Mouse (Mus musculus): ENCODE measurements around the gene Ppp3cb. TPM values are rescaled to one million over a fixed set of nuclear protein-coding genes. Genes with fewer than 3 reads are reported as not detected.

Ppp3cb gene
- polyA plus RNA-seq, 1 experiment = 10.0 TPM

DNA sequence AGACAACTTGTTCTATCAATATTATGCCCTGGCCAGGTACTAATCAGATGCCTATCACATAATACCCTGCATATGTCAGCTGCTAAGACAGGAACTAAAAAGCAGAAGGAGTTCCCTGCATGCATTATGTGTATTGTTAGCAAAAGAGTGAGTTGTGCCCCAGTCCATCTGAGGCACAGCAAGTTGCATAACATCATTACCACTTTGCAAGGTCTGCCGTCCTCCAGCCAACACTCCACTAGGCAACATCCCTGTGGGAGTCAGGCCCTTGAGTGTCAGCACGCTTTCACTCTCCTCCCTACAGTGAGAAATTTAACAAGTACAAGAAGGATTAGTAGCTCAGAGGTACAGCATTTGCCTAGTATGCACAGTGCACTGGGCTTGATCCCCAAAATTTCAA lies 37.9 kb downstream of the Ppp3cb start:
- Histone ChIP-seq H3K4me3 (ENCODE audit: control insufficient read depth, low read depth, low read length) (no peak overlapping the region), H3K27ac (ENCODE audit: control insufficient read depth, insufficient read depth, low read depth, low read length) (no peak overlapping the region), H3K27me3 (ENCODE audit: control insufficient read depth, insufficient read depth, low read length) (no peaks in the 10 kb centered on the region), H3K4me1 (ENCODE audit: control insufficient read depth, insufficient read depth, low read length) (no peaks in the 10 kb centered on the region), H3K36me3 (ENCODE audit: control insufficient read depth, insufficient read depth, low read length) (no peaks in the 10 kb centered on the region; the same call in 1 of the 2 replicates)
- TF ChIP-seq CTCF (IDR thresholded peaks at IDR 0.05; ENCODE audit: control insufficient read depth, insufficient read depth, insufficient replicate concordance, low read depth, low read length) (no peak), POLR2A (IDR thresholded peaks at IDR 0.05; ENCODE audit: control insufficient read depth, low read depth, low read length) (no peak)

DNA sequence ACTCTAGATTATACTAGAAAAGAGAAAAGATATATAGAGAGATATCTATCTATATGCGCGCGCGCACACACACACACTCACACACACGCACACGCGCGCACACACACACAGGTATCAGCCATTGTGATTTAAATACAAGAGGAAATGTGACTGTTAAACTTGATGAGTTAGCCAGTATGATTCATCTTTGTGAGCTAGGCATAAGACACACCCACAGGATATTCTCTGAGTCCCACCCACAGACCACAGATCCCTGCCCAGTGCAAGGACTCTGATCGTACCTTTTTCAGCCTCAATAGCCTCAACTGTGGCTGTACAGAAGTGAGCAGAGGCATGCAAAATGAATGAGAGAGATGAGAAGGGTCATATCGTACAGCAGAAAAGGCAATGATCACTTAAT lies 43.4 kb downstream of the Ppp3cb start:
- no peaks in the 10 kb centered on the region for H3K27me3 ChIP-seq (ENCODE audit: control insufficient read depth, insufficient read depth, low read length)
- no peak overlapping the region for H3K27ac ChIP-seq (ENCODE audit: control insufficient read depth, insufficient read depth, low read depth, low read length)
- no peak overlapping the region for H3K4me3 ChIP-seq (ENCODE audit: control insufficient read depth, low read depth, low read length)
- H3K4me1 ChIP-seq (ENCODE audit: control insufficient read depth, insufficient read depth, low read length) = no peaks in the 10 kb centered on the region
- H3K36me3 ChIP-seq (ENCODE audit: control insufficient read depth, insufficient read depth, low read length) = peaks cover 4% of the 10 kb centered on the region
- TF ChIP-seq CTCF (IDR thresholded peaks at IDR 0.05; ENCODE audit: control insufficient read depth, insufficient read depth, insufficient replicate concordance, low read depth, low read length) (no peak), POLR2A (IDR thresholded peaks at IDR 0.05; ENCODE audit: control insufficient read depth, low read depth, low read length) (no peak)

DNA sequence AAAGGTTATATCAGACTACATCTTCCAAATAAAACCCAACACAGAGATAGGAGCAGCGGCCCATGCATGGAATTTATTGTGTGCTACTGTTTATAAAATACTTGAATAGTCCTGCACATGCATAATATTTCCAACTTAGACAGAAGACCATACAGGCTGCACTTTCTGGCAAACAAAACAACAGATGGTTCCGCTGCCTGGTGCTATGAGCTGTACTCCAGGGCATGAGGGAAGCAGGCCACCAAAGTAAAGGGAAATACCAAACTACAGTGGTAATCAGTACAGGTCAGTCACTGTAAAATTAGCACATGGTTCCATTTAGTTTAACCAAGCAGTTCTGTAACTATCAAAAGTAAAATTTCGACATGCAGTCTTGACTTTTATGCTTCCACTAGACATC lies 46.4 kb downstream of the Ppp3cb start:
- TF ChIP-seq POLR2A (IDR thresholded peaks at IDR 0.05; ENCODE audit: control insufficient read depth, low read depth, low read length) = no peak
- no peak for TF ChIP-seq CTCF (IDR thresholded peaks at IDR 0.05; ENCODE audit: control insufficient read depth, insufficient read depth, insufficient replicate concordance, low read depth, low read length)
- Histone ChIP-seq H3K27ac (ENCODE audit: control insufficient read depth, insufficient read depth, low read depth, low read length) (no peak overlapping the region), H3K4me3 (ENCODE audit: control insufficient read depth, low read depth, low read length) (no peak overlapping the region), H3K4me1 (ENCODE audit: control insufficient read depth, insufficient read depth, low read length) (no peaks in the 10 kb centered on the region), H3K27me3 (ENCODE audit: control insufficient read depth, insufficient read depth, low read length) (no peaks in the 10 kb centered on the region), H3K36me3 (ENCODE audit: control insufficient read depth, insufficient read depth, low read length) (peaks cover 4% of the 10 kb centered on the region)

GRCm38 (mm10) chr14:20496603-20497002 lies 49.8 kb downstream of the Ppp3cb start, which contains the start of gene Mss51:
Mss51 (minus strand) TSS chr14:20496901.
- Histone ChIP-seq H3K4me3 (ENCODE audit: control insufficient read depth, low read depth, low read length) (no peak within 1 kb of the TSS), H3K36me3 (ENCODE audit: control insufficient read depth, insufficient read depth, low read length) (peaks cover 4% of the 10 kb centered on the region), H3K27me3 (ENCODE audit: control insufficient read depth, insufficient read depth, low read length) (no peaks in the 10 kb centered on the region), H3K4me1 (ENCODE audit: control insufficient read depth, insufficient read depth, low read length) (no peaks in the 10 kb centered on the region), H3K27ac (ENCODE audit: control insufficient read depth, insufficient read depth, low read depth, low read length) (no peak within 1 kb of the TSS)
- TF ChIP-seq CTCF (IDR thresholded peaks at IDR 0.05; ENCODE audit: control insufficient read depth, insufficient read depth, insufficient replicate concordance, low read depth, low read length) (no peak), POLR2A (IDR thresholded peaks at IDR 0.05; ENCODE audit: control insufficient read depth, low read depth, low read length) (no peak)

- Histone ChIP-seq H3K4me1 (ENCODE audit: control insufficient read depth, insufficient read depth, low read length) (no peaks in the 10 kb centered on the region), H3K27ac (ENCODE audit: control insufficient read depth, insufficient read depth, low read depth, low read length) (no peak overlapping the region), H3K4me3 (ENCODE audit: control insufficient read depth, low read depth, low read length) (no peak overlapping the region), H3K36me3 (ENCODE audit: control insufficient read depth, insufficient read depth, low read length) (peaks cover 1% of the 10 kb centered on the region; the same call in 1 of the 2 replicates), H3K27me3 (ENCODE audit: control insufficient read depth, insufficient read depth, low read length) (no peaks in the 10 kb centered on the region)
- TF ChIP-seq POLR2A (IDR thresholded peaks at IDR 0.05; ENCODE audit: control insufficient read depth, low read depth, low read length) (no peak), CTCF (IDR thresholded peaks at IDR 0.05; ENCODE audit: control insufficient read depth, insufficient read depth, insufficient replicate concordance, low read depth, low read length) (no peak)
Measured at GRCm38 (mm10) chr14:20486031-20486430, 60.3 kb downstream of the Ppp3cb start.

DNA sequence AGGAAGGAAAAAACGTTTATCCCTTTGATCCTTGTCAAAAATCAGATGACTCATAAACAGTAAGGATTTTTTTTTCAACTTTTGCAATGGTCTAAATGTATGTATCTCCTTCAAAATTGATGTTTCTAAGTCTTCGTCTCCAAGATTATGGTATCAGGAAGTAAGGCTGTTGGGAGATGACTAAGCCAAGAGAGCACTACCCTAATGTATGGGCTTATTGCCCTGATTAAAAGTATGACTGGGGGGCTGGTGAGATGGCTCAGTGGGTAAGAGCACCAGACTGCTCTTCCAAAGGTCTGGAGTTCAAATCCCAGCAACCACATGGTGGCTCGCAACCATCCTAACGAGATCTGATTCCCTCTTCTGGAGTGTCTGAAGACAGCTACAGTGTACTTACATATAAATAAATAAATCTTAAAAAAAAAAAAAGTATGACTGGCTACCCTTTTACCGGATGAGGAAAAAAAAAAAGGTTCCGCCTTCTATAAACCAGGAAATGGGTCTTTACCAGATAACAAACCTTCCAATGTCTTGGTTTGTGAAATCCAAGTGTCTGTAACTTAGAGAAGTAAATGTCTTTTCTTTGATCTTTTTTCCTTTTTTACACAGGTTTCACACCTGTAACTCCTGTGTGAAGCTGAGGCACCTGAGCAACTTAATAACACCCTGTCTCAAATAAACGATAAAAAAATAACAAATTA lies 64.2 kb downstream of the Ppp3cb start:
- H3K27me3 ChIP-seq (ENCODE audit: control insufficient read depth, insufficient read depth, low read length) = no peaks in the 10 kb centered on the region
- H3K4me3 ChIP-seq (ENCODE audit: control insufficient read depth, low read depth, low read length) = no peak overlapping the region
- no peak for TF ChIP-seq POLR2A (IDR thresholded peaks at IDR 0.05; ENCODE audit: control insufficient read depth, low read depth, low read length)
- no peak for TF ChIP-seq CTCF (IDR thresholded peaks at IDR 0.05; ENCODE audit: control insufficient read depth, insufficient read depth, insufficient replicate concordance, low read depth, low read length)
- H3K36me3 ChIP-seq (ENCODE audit: control insufficient read depth, insufficient read depth, low read length) = peaks cover 1% of the 10 kb centered on the region; the same call in 1 of the 2 replicates
- no peak overlapping the region for H3K27ac ChIP-seq (ENCODE audit: control insufficient read depth, insufficient read depth, low read depth, low read length)
- H3K4me1 ChIP-seq (ENCODE audit: control insufficient read depth, insufficient read depth, low read length) = peaks cover 5% of the 10 kb centered on the region

- H3K4me1 ChIP-seq (ENCODE audit: control insufficient read depth, insufficient read depth, low read length) = peaks cover 5% of the 10 kb centered on the region
- H3K27ac ChIP-seq (ENCODE audit: control insufficient read depth, insufficient read depth, low read depth, low read length) = no peak overlapping the region
- TF ChIP-seq CTCF (IDR thresholded peaks at IDR 0.05; ENCODE audit: control insufficient read depth, insufficient read depth, insufficient replicate concordance, low read depth, low read length) = no peak
- TF ChIP-seq POLR2A (IDR thresholded peaks at IDR 0.05; ENCODE audit: control insufficient read depth, low read depth, low read length) = no peak
- H3K27me3 ChIP-seq (ENCODE audit: control insufficient read depth, insufficient read depth, low read length) = no peaks in the 10 kb centered on the region
- H3K4me3 ChIP-seq (ENCODE audit: control insufficient read depth, low read depth, low read length) = no peak overlapping the region
- peaks cover 1% of the 10 kb centered on the region; the same call in 1 of the 2 replicates for H3K36me3 ChIP-seq (ENCODE audit: control insufficient read depth, insufficient read depth, low read length)
Measured at GRCm38 (mm10) chr14:20481211-20481610, 65.2 kb downstream of the Ppp3cb start.
